Mouse (Mus musculus) MEL (cell line): Measurements from ENCODE around the gene Stac2. TPM values are rescaled to one million over a fixed set of nuclear protein-coding genes. Genes with fewer than 3 reads are reported as not detected.
A peak's percentile ranks its signal among the peaks of the same experiment; 100 is the strongest.

Experiments used
- DNase-seq: peaks from one replicate; pipeline ENCODE4 v3.0.0; 2011; ENCODE audit warnings: low read depth, low spot score
- H3K27ac ChIP-seq: 2 replicates; pipeline ENCODE4 v1.5.1; 2012; ENCODE audit warnings: low read depth, mild to moderate bottlenecking, control low read depth, low read length, moderate library complexity; ENCODE audit not compliant: control insufficient read depth
- H3K27me3 ChIP-seq, 2 experiments: fragments of 150-350 bp in 1 of 2; sonication (generic) in 1 of 2; 2 replicates each; pipeline ENCODE4 v1.6.1; 2012; ENCODE audit warnings: low read length in 2 of 2, mild to moderate bottlenecking in 2 of 2, improper control_type of control experiment in 1 of 2, moderate library complexity in 1 of 2; ENCODE audit not compliant: insufficient read depth in 2 of 2, control insufficient read depth in 1 of 2
- H3K36me3 ChIP-seq, 2 experiments: 2 replicates each; pipeline ENCODE4 v1.6.1; 2012 to 2014; ENCODE audit warnings: low read length in 2 of 2, improper control_type of control experiment in 1 of 2, inconsistent platforms in 1 of 2, mild to moderate bottlenecking in 1 of 2; ENCODE audit not compliant: insufficient read depth in 2 of 2, control insufficient read depth in 1 of 2
- H3K4me1 ChIP-seq, 2 experiments: fragments of 150-350 bp in 1 of 2; sonication (generic) in 1 of 2; 2 replicates each; pipeline ENCODE4 v1.6.1; 2012; ENCODE audit warnings: low read length in 2 of 2, improper control_type of control experiment in 1 of 2, mild to moderate bottlenecking in 1 of 2; ENCODE audit not compliant: insufficient read depth in 2 of 2, control insufficient read depth in 1 of 2
- H3K4me3 ChIP-seq, 2 experiments: fragments of 150-350 bp in 1 of 2; sonication (generic) in 1 of 2; 2 replicates each; pipeline ENCODE4 v1.5.1; 2012; ENCODE audit warnings: low read depth in 2 of 2, low read length in 2 of 2, mild to moderate bottlenecking in 2 of 2, moderate library complexity in 2 of 2, control low read depth in 1 of 2, improper control_type of control experiment in 1 of 2; ENCODE audit not compliant: control insufficient read depth in 1 of 2, insufficient read depth in 1 of 2
- H3K79me2 ChIP-seq: 2 replicates; pipeline ENCODE4 v1.6.1; 2012; ENCODE audit warnings: mild to moderate bottlenecking, low read length, moderate library complexity; ENCODE audit not compliant: control insufficient read depth, poor library complexity, insufficient read depth
- H3K9ac ChIP-seq: 2 replicates; pipeline ENCODE4 v1.6.1; 2012; ENCODE audit warnings: low read depth, mild to moderate bottlenecking, control low read depth, low read length, moderate library complexity; ENCODE audit not compliant: control insufficient read depth, poor library complexity, severe bottlenecking
- H3K9me3 ChIP-seq: fragments of 150-350 bp; sonication (generic); replicated peaks from 2 replicates; pipeline ENCODE4 v1.6.1; 2012; ENCODE audit warnings: mild to moderate bottlenecking, low read length, improper control_type of control experiment, moderate library complexity; ENCODE audit not compliant: insufficient read depth
- BHLHE40 ChIP-seq: IDR thresholded peaks from 2 replicates; pipeline ENCODE4 v1.6.1; 2012; ENCODE audit warnings: low read depth, mild to moderate bottlenecking, inconsistent platforms, low read length, improper control_type of control experiment, borderline replicate concordance
- CHD2 ChIP-seq: IDR thresholded peaks from 2 replicates; pipeline ENCODE4 v1.6.1; 2011; ENCODE audit warnings: low read length, improper control_type of control experiment
- E2F4 ChIP-seq: IDR thresholded peaks from 2 replicates; pipeline ENCODE4 v1.6.1; 2011; ENCODE audit warnings: low read depth, low read length, improper control_type of control experiment, borderline replicate concordance
- ELF1 ChIP-seq: IDR thresholded peaks from 2 replicates; pipeline ENCODE4 v1.6.1; 2014; ENCODE audit warnings: low read depth, mild to moderate bottlenecking, inconsistent platforms, low read length, improper control_type of control experiment, moderate library complexity
- EP300 ChIP-seq, 2 experiments: IDR thresholded peaks; 2 replicates each; pipeline ENCODE4 v1.6.1; 2011; ENCODE audit warnings: improper control_type of control experiment in 2 of 2, low read length in 2 of 2, low read depth in 1 of 2, mild to moderate bottlenecking in 1 of 2
- ETS1 ChIP-seq: IDR thresholded peaks from 2 replicates; pipeline ENCODE4 v1.6.1; 2012; ENCODE audit warnings: low read depth, mild to moderate bottlenecking, inconsistent platforms, low read length, improper control_type of control experiment, moderate library complexity
- GABPA ChIP-seq: IDR thresholded peaks from 2 replicates; pipeline ENCODE4 v1.6.1; 2012; ENCODE audit warnings: low read depth, mild to moderate bottlenecking, inconsistent platforms, low read length, improper control_type of control experiment, moderate library complexity
- GATA1 ChIP-seq: IDR thresholded peaks from 2 replicates; pipeline ENCODE4 v1.6.1; 2011; ENCODE audit warnings: low read depth, low read length, improper control_type of control experiment
- HCFC1 ChIP-seq: IDR thresholded peaks from 2 replicates; pipeline ENCODE4 v1.6.1; 2012; ENCODE audit warnings: low read depth, mild to moderate bottlenecking, inconsistent platforms, low read length, improper control_type of control experiment, moderate library complexity
- JUND ChIP-seq: IDR thresholded peaks from 2 replicates; pipeline ENCODE4 v1.6.1; 2011; ENCODE audit warnings: low read depth, mild to moderate bottlenecking, improper control_type of control experiment, low read length
- MAX ChIP-seq: IDR thresholded peaks from 2 replicates; pipeline ENCODE4 v1.6.1; 2011; ENCODE audit warnings: low read length, improper control_type of control experiment
- MEF2A ChIP-seq: IDR thresholded peaks from 2 replicates; pipeline ENCODE4 v1.6.1; 2014; ENCODE audit warnings: low read depth, mild to moderate bottlenecking, inconsistent platforms, low read length, improper control_type of control experiment; ENCODE audit not compliant: poor library complexity, insufficient replicate concordance, severe bottlenecking; ENCODE audit errors: extremely low read depth
- MYB ChIP-seq: IDR thresholded peaks from 2 replicates; pipeline ENCODE4 v1.6.1; 2011; ENCODE audit warnings: mild to moderate bottlenecking, low read depth, low read length, improper control_type of control experiment
- MYC ChIP-seq: IDR thresholded peaks from 2 replicates; pipeline ENCODE4 v1.6.1; 2011; ENCODE audit warnings: low read depth, mild to moderate bottlenecking, low read length, improper control_type of control experiment, moderate library complexity
- NRF1 ChIP-seq: IDR thresholded peaks from 2 replicates; pipeline ENCODE4 v1.6.1; 2014; ENCODE audit warnings: low read depth, mild to moderate bottlenecking, inconsistent platforms, low read length, improper control_type of control experiment, moderate library complexity; ENCODE audit not compliant: poor library complexity, insufficient read depth, severe bottlenecking
- POLR2A ChIP-seq, 2 experiments: IDR thresholded peaks; 2 replicates each; pipeline ENCODE4 v1.6.1; 2011 to 2012; ENCODE audit warnings: low read length in 2 of 2, mild to moderate bottlenecking in 2 of 2, control low read depth in 1 of 2, improper control_type of control experiment in 1 of 2, low read depth in 1 of 2, moderate library complexity in 1 of 2; ENCODE audit not compliant: control insufficient read depth in 1 of 2, insufficient read depth in 1 of 2, poor library complexity in 1 of 2
- POLR2AphosphoS5 ChIP-seq: IDR thresholded peaks from 2 replicates; pipeline ENCODE4 v1.6.1; 2012; ENCODE audit warnings: low read depth, borderline replicate concordance, mild to moderate bottlenecking, inconsistent platforms, low read length, moderate library complexity, mixed read lengths
- RCOR1 ChIP-seq: IDR thresholded peaks from 2 replicates; pipeline ENCODE4 v1.6.1; 2012; ENCODE audit warnings: low read depth, mild to moderate bottlenecking, inconsistent platforms, low read length, improper control_type of control experiment
- SIN3A ChIP-seq: IDR thresholded peaks from 2 replicates; pipeline ENCODE4 v1.6.1; 2012; ENCODE audit warnings: low read length, improper control_type of control experiment, inconsistent platforms
- TAL1 ChIP-seq: IDR thresholded peaks from 2 replicates; pipeline ENCODE4 v1.6.1; 2012; ENCODE audit warnings: mild to moderate bottlenecking, inconsistent platforms, low read length, moderate library complexity, mixed read lengths
- TBP ChIP-seq: IDR thresholded peaks from 2 replicates; pipeline ENCODE4 v1.8.0; 2011; ENCODE audit warnings: low read depth, low read length, improper control_type of control experiment
- UBTF ChIP-seq: IDR thresholded peaks from 2 replicates; pipeline ENCODE4 v1.6.1; 2012; ENCODE audit warnings: low read depth, mild to moderate bottlenecking, inconsistent platforms, low read length, improper control_type of control experiment, moderate library complexity, borderline replicate concordance; ENCODE audit not compliant: insufficient read depth
- USF1 ChIP-seq: IDR thresholded peaks from 2 replicates; pipeline ENCODE4 v1.6.1; 2014; ENCODE audit warnings: low read depth, mild to moderate bottlenecking, inconsistent platforms, low read length, improper control_type of control experiment, moderate library complexity
- polyA plus RNA-seq, 2 experiments: library from polyadenylated mRNA; stranded (reverse) in 1 of 2; unstranded in 1 of 2; fragments of >175 nt in 1 of 2; fragments of >200 nt in 1 of 2; gene quantifications; 2 replicates each; pipeline versions ENCODE4 v1.2.1 to v1.2.4; 2012; ENCODE audit warnings: low replicate concordance in 2 of 2, low read depth in 1 of 2; ENCODE audit not compliant: insufficient read length in 2 of 2, insufficient read depth in 1 of 2, missing spikeins in 1 of 2
- total RNA-seq: library from RNA; depleted of rRNA; stranded (reverse); fragments of 300-350 nt; gene quantifications from 2 replicates; pipeline ENCODE4 v1.2.3, GENCODE M21; 2012

The Stac2 gene
- total and polyA plus RNA-seq, 3 experiments, result 0.04 TPM; not detected in 2

- no peak overlapping the region for H3K9ac ChIP-seq
- no peak overlapping the region for H3K4me3 ChIP-seq
- H3K79me2 ChIP-seq, result no peaks in the 10 kb centered on the region
- no peak for DNase-seq
- no peak overlapping the region for H3K27ac ChIP-seq
- peaks cover 0 to 4% of the 10 kb centered on the region in 2 experiments; a peak in 1 of 4 replicates for H3K4me1 ChIP-seq
- TF ChIP-seq POLR2A (IDR thresholded peaks at IDR 0.05; ENCODE audit: control insufficient read depth in 1 of 2, insufficient read depth in 1 of 2, low read depth in 1 of 2, low read length in 2 of 2, poor library complexity in 1 of 2) (no peak), NRF1 (no peak), GATA1 (no peak), TAL1 (no peak), BHLHE40 (no peak)
- H3K9me3 ChIP-seq, result no peaks in the 10 kb centered on the region
- no peaks in the 10 kb centered on the region for H3K36me3 ChIP-seq
- no peaks in the 10 kb centered on the region for H3K27me3 ChIP-seq
Measured at GRCm38 (mm10) chr11:98059662-98060061, 6.4 kb upstream of the Stac2 start.

- no peak overlapping the region for H3K27ac ChIP-seq
- TF ChIP-seq GABPA (no peak), POLR2A (IDR thresholded peaks at IDR 0.05; ENCODE audit: control insufficient read depth in 1 of 2, insufficient read depth in 1 of 2, low read depth in 1 of 2, low read length in 2 of 2, poor library complexity in 1 of 2) (peak in 1 of 2 experiments; percentile 37; a peak in 1 of 4 replicates), USF1 (peak; percentile 69), MAX (peak; percentile 78), TBP (peak; percentile 91), BHLHE40 (no peak), MYC (peak; percentile 79)
- TF ChIP-seq, all 39 proteins: peak for 5
- no peak overlapping the region for H3K9ac ChIP-seq
- H3K4me3 ChIP-seq, result no peak overlapping the region
- no peaks in the 10 kb centered on the region for H3K36me3 ChIP-seq
- DNase-seq, result peak; percentile 90
- H3K4me1 ChIP-seq, result peaks cover 0 to 4% of the 10 kb centered on the region in 2 experiments; a peak in 1 of 4 replicates
- H3K27me3 ChIP-seq, result no peaks in the 10 kb centered on the region
- H3K9me3 ChIP-seq, result no peaks in the 10 kb centered on the region
- no peaks in the 10 kb centered on the region for H3K79me2 ChIP-seq
Measured at GRCm38 (mm10) chr11:98057998-98058397, 4.7 kb upstream of the Stac2 start.

- Histone ChIP-seq H3K9me3 (no peaks in the 10 kb centered on the region), H3K27me3 (no peaks in the 10 kb centered on the region), H3K36me3 (no peaks in the 10 kb centered on the region), H3K4me1 (peaks cover 0 to 4% of the 10 kb centered on the region in 2 experiments; a peak in 1 of 4 replicates), H3K27ac (no peak overlapping the region), H3K9ac (no peak overlapping the region), H3K79me2 (no peaks in the 10 kb centered on the region), H3K4me3 (no peak overlapping the region)
- DNase-seq, result no peak
- TF ChIP-seq E2F4 (no peak), UBTF (no peak), ELF1 (no peak), GABPA (no peak), EP300 (IDR thresholded peaks at IDR 0.05; ENCODE audit: low read depth in 1 of 2, low read length in 2 of 2) (no peak), RCOR1 (no peak), MEF2A (no peak), JUND (no peak), POLR2AphosphoS5 (no peak), HCFC1 (no peak), NRF1 (no peak), MYB (no peak), SIN3A (no peak), ETS1 (no peak), CHD2 (no peak), POLR2A (IDR thresholded peaks at IDR 0.05; ENCODE audit: control insufficient read depth in 1 of 2, insufficient read depth in 1 of 2, low read depth in 1 of 2, low read length in 2 of 2, poor library complexity in 1 of 2) (no peak), MAX (no peak)
Measured at GRCm38 (mm10) chr11:98057466-98057865, 4.2 kb upstream of the Stac2 start.
